Mouse (Mus musculus) left cerebral cortex, postnatal 14 days (tissue): ENCODE results near the gene Madcam1. TPM values are rescaled to one million over a fixed set of nuclear protein-coding genes. Genes with fewer than 3 reads are reported as not detected.
A peak's percentile ranks its signal among the peaks of the same experiment; 100 is the strongest.

ENCODE experiments used
- DNase-seq, 2 experiments: peaks; one replicate each; pipeline ENCODE4 v3.0.0; 2021 to 2022; ENCODE audit warnings: low spot score in 2 of 2, mixed read lengths in 1 of 2
- intact Hi-C: fragments of 180-260 bp; cut with DNase I; formaldehyde crosslinking; loops from one replicate; pipeline ENCODE4 v1.15.1; 2025
- long read RNA-seq, 2 experiments: library from polyadenylated mRNA; stranded (forward); transcript quantifications; one replicate each; pipeline ENCODE4 v2.0.0; 2021
- total RNA-seq, 2 experiments: library from RNA; stranded (reverse); gene quantifications; 2 replicates each; pipeline ENCODE4 v1.2.3; 2021

Madcam1 gene
- total RNA-seq, result under 1 TPM in 1 of 2 experiments, not detected in 1; 0.23 TPM
- long read RNA-seq, experiment 1, result 0 reads
- long read RNA-seq, experiment 2, partial matches to known transcripts, result 0 of 1 reads
- long read RNA-seq, experiment 2, other reads (novel, unspliced or antisense), result 0 of 1 reads

GRCm38 (mm10) chr10:79664131-79664665 is at the start of gene Madcam1:
Gene Madcam1 (plus strand): TSS chr10:79664559.
- DNase-seq, result peak; percentile 69 to 78
- intact Hi-C loops, result no loop called here

GRCm38 (mm10) chr10:79615860-79616259 is 48.5 kb upstream of the Madcam1 start:
- intact Hi-C loops, result no loop called here
- peak in 1 of 2 experiments; percentile 46 for DNase-seq

GRCm38 (mm10) chr10:79616376-79616775 is 48.0 kb upstream of the Madcam1 start:
- intact Hi-C loops, result no loop called here
- DNase-seq, result no peak

GRCm38 (mm10) chr10:79623950-79624349 is 40.4 kb upstream of the Madcam1 start:
- intact Hi-C loops, result no loop called here
- DNase-seq, result peak in 1 of 2 experiments; percentile 4

- no peak for DNase-seq
- intact Hi-C loops, result no loop called here
These were observed 39.0 kb upstream of the Madcam1 start for GRCm38 (mm10) chr10:79625398-79625797.

- DNase-seq, result peak in 1 of 2 experiments; percentile 4
- intact Hi-C loops, result no loop called here
These were observed 38.2 kb upstream of the Madcam1 start for GRCm38 (mm10) chr10:79626156-79626555.

DNA sequence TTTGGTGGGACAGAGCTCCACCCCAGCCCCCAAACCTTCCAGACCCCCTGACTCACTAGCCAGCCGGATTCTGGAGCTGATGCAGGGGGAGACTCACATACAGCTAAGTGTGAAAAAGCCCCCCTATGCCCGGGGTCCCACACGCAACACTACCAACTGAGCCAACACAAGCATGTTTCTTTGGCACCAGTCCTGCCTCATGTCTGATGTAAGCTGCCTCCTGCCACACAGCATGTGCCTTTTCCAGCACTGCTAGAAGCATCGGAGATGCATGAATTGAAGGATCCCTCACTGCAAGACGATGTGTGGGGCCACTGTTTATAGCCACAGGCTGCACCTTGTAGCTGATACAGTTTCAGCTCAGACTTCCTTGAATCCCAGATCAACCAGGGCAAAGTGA is 36.0 kb upstream of the Madcam1 start:
- DNase-seq, result no peak
- intact Hi-C loops, result no loop called here

DNA sequence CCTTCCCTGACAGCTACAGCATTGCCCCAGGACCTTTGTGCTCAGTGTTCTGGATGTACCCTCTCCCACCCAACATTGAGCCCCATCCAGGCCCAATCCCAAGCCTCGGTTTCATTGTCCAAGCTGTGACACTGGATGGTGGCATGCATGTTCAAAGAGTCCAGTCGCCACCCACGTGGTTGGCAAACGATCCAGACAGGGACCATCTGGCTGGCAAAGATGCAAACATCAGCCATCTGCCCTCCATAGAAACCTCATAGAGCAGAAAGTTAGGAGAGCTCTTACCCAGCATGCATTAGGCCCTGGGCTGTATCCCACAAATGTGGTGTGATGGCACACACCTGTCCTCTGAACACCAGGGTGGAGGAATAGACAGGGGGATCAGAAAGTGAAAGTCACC is 32.9 kb upstream of the Madcam1 start:
- intact Hi-C loops, result no loop called here
- DNase-seq, result peak; percentile 63 to 88

- intact Hi-C loops, result no loop called here
- peak in 1 of 2 experiments; percentile 15 for DNase-seq
These were observed 31.2 kb upstream of the Madcam1 start for GRCm38 (mm10) chr10:79633006-79633777.

DNA sequence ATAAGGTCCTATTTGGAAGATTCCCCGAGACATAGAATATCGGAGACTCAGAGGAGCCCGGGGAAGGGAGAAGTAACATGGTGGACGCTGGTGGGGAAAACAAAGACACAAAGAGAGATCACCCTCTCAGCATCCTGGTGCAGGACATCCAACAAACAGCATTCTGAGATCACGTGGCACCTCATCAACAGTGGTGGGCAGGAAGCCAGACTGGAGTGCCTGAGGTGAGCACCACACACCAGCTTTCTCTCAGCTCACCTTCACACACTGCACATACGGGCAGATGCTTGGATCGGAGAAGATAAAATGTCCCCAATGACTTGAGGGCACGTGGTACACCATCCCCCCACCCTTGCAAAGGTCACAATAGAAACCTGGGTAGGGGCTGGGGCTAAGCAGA is 28.1 kb upstream of the Madcam1 start:
- intact Hi-C loops, result no loop called here

DNA sequence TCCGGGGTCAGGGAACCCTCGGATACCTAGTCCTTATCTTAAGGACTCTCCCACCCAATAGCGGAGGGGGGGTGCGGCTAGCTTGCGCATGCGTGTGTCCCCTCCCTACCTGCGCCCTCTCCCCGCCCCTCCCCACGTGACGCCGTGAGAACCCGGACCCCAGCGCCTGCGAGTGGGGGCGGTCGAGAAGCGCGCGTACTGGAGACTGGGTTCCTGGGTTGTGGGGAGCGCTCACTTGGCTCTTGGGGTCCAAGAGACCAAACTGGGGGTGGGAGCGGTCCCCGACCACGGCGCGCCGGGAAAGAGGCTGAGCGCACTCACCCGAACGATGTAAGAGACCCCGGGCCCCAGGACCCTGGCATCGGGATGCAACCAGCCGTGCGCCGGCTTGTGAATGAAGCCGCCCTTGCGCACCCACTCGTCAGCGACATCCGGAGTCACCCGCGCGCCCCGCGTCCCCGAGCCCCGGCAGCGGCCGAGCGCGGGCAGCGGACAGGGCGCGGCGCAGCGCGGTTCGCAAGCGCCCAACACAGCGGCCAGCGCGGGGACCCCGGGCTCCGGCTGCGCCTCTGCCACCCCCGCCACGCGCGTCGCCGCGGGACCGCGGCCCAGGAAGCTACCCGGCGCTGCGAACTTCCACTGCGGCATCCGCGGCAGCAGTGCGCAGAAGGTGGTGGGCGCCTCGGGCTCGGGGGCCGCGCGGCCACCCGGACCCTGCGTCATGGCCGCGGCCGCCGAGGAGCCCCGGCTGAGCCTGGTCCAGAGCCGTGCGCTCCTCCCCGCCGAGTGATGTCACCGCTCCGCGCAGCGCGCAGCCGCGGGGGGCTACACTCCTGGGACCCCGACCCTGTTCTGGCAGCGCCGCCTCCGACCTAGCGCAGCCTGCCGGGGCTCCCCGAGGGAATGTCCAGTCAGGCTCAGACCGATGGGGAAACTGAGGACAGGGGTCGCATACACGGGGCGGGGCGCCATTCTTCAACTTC is 26.9 kb upstream of the Madcam1 start, which contains the start of gene Shc2:
Gene Shc2 (minus strand): TSS at position 791 of the 983 bp plus-strand sequence.
- intact Hi-C loops, result no loop called here

More for the DNA sequence above, 28.1 kb upstream of the Madcam1 start:
- peak in 1 of 2 experiments; percentile 16 for DNase-seq

GRCm38 (mm10) chr10:79638486-79639204 is 25.7 kb upstream of the Madcam1 start:
- intact Hi-C loops, result no loop called here
- DNase-seq, result peak; percentile 41 to 65

More for the DNA sequence above, 26.9 kb upstream of the Madcam1 start, which contains the start of gene Shc2:
- DNase-seq, result peak; percentile 77 to 88

- intact Hi-C loops, result no loop called here
- DNase-seq, result no peak
These were observed 18.6 kb upstream of the Madcam1 start, which contains the start of gene Odf3l2 for GRCm38 (mm10) chr10:79645711-79646110. Gene Odf3l2 (minus strand): TSS chr10:79645738.

DNA sequence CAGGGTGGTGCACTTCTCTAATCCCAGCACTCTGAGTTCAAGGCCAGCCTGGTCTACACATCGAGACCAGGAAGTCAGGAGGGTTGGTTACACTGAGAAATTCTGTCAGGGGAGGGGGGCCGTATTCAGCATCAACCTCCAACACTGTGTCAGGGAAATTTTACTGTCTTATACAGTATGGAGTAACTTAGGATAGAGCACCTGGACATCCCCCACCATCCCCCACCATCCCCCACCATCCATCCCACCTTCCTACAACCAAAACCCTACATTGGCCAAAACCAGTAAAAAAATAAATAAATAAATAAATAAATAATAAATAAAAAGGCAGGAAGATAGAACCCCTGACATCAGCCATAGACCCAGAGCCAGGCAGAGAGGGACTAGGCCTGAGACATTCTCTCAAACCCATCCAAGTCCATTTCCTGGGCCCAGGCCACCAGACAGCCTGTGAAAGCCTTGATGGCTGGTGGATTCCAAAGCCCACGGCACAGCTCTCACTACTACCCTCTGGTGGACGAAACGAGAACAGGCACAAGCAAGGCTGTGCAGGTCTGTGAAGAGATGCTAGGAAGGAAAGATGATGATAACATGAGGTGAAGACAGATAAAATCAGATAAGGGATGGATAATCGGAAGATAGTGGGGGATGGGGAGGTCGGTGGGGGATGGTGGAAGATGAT is 15.1 kb upstream of the Madcam1 start:
- intact Hi-C loops, result loop anchor here (1.0 kb wide), 1 partner anchor 54 kb away; no protein-coding TSS in a partner anchor
- DNase-seq, result peak; percentile 87 to 91

- DNase-seq, result no peak
- intact Hi-C loops, result no loop called here
These were observed 11.6 kb upstream of the Madcam1 start for GRCm38 (mm10) chr10:79652789-79653188.

DNA sequence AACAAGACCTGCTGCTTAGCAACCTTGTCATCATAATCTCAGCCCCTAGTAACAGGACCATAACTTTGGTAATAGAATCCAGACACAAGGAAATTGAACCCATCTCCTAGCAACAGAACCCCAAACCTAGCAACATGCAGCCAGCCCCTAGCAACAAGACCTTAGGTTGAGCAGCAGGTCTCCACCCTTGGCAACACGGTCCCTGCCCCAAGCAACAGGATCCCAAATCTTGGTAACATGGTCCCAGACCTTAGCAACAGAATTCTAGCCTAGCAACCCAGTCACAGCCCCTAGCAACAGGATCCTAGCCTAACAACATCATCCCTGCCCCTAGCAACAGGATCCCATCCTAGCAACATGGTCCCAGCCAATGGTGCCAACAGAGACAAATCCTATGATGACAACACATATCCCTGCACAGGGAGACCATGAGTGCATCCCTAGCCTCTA is 9.4 kb upstream of the Madcam1 start:
- peak; percentile 54 to 80 for DNase-seq
- intact Hi-C loops, result no loop called here

DNA sequence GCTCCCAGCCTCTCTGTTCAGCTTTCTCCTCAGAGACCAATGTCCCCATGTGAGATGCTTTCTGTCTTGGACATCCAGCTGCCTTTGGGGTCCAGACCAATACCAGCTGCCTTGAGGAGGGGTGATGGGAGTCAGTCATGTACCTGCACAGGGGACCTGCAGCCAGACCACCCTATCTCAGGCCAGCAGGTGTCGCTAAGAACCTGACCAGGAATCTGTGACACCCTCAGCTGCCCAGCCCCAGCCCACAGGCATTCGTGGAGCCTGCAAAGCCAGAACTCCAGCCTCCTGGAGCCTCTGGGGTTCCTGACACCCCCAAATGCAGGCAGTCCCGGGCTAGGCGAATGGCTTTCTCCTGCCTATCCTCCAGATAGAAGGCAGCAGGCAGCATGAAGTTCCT is 5.5 kb upstream of the Madcam1 start:
- DNase-seq, result no peak
- intact Hi-C loops, result no loop called here

- intact Hi-C loops, result no loop called here
- no peak for DNase-seq
These were observed 4.1 kb upstream of the Madcam1 start for GRCm38 (mm10) chr10:79660298-79660697.
